Mouse (Mus musculus): ENCODE results near the gene Olfr1283.
"Not testable (repeated sequence)": the region's sequence is repeated elsewhere in the genome, so short reads cannot be mapped to it uniquely, and the experiment has no call there.

The Olfr1283 gene

GRCm38 (mm10) chr2:111366490-111366889, at the start of gene Olfr1283:
TSS of gene Olfr1283 (plus strand) at chr2:111366790.
- DNase-seq, result no peak

DNA sequence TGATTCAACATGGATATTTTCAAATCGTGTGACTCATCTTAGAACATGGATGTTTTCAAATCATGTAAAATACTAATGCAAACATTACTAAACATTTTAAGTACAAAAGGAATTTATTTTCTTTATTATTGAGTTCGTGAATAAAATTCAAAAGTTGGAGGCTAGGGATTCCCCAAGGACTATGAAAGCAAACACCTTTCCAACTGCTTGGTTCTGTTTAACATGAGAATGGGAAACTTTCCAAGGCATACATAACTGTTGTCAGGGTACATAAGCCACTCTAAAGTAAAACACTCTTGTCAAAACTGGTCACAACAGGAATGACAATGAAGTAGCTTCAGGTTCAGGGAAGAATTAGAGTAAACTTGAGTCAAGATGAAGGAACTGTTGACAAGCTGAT, 40.4 kb upstream of the Olfr1283 start, which contains the start of gene Olfr1281:
Gene Olfr1281, plus strand, starts transcription at position 301 of the 400 bp plus-strand sequence.
- no peak for DNase-seq

- not testable (repeated sequence) for DNase-seq
Observed at GRCm38 (mm10) chr2:111333721-111334120, 32.9 kb upstream of the Olfr1283 start.

DNA sequence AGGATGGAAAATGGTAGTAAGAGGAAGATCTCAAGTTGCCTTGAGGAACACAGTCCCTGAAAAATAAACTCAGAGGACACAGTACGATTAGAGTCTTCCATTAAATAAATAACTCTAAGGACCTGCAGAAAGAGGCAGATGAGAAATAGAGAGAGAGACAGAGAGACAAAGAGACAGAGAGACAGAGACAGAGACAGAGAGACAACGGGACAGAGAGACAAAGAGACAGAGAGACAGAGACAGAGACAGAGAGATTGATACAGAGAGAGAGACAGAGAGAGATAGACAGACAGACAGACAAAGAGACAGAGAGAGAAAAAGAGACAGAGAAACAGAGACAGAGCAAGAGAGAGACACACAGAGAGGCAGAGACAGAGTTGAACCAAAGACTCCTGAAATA, 30.6 kb upstream of the Olfr1283 start, which contains the start of gene Olfr1282:
Gene Olfr1282, minus strand, starts transcription at position 101 of the 400 bp plus-strand sequence.
- DNase-seq, result no peak

GRCm38 (mm10) chr2:111375222-111375621, 8.6 kb downstream of the Olfr1283 start, which contains the start of gene Olfr1284:
TSS of gene Olfr1284 (plus strand) at chr2:111375522.
- DNase-seq, result no peak
